Mouse (Mus musculus): Measurements from ENCODE around the gene Dbp. TPM values are rescaled to one million over a fixed set of nuclear protein-coding genes. Genes with fewer than 3 reads are reported as not detected.
A peak's percentile ranks its signal among the peaks of the same experiment; 100 is the strongest.

The Dbp gene
- polyA plus RNA-seq, 1 experiment from 2014 or later, result 4.1 TPM

GRCm38 (mm10) chr7:45708221-45708761, 3.4 kb downstream of the Dbp start:
- Histone ChIP-seq H3K4me3 (no peak overlapping the region), H3K27me3 (no peaks in the 10 kb centered on the region), H3K4me1 (replicated peaks) (peaks cover 68% of the 10 kb centered on the region), H3K27ac (replicated peaks) (peak overlapping the region; percentile 22), H3K4me2 (peak overlapping the region; percentile 98), H3K9ac (no peak overlapping the region), H3K36me3 (peaks cover 28% of the 10 kb centered on the region), H3K9me3 (no peaks in the 10 kb centered on the region)
- WGBS, result 52% methylated on average over 13 of the region's 13 CpGs
- no peak for ATAC-seq (ENCODE audit: low FRiP score, low read depth)

GRCm38 (mm10) chr7:45709036-45709435, 4.1 kb downstream of the Dbp start:
- H3K4me3 ChIP-seq, result no peak overlapping the region
- H3K4me1 ChIP-seq (replicated peaks), result peaks cover 66% of the 10 kb centered on the region
- H3K9ac ChIP-seq, result no peak overlapping the region
- H3K36me3 ChIP-seq, result peaks cover 31% of the 10 kb centered on the region
- no peaks in the 10 kb centered on the region for H3K27me3 ChIP-seq
- 24% methylated on average over 6 of the region's 6 CpGs for WGBS
- H3K9me3 ChIP-seq, result no peaks in the 10 kb centered on the region
- peak overlapping the region; percentile 63; the same call in 1 of the 2 replicates for H3K27ac ChIP-seq (replicated peaks)
- no peak for ATAC-seq (ENCODE audit: low FRiP score, low read depth)
- peak overlapping the region; percentile 98 for H3K4me2 ChIP-seq

- H3K9me3 ChIP-seq, result no peaks in the 10 kb centered on the region
- no peak overlapping the region; the same call in 1 of the 2 replicates for H3K9ac ChIP-seq
- H3K4me2 ChIP-seq, result peak overlapping the region; percentile 98
- no peak for ATAC-seq (ENCODE audit: low FRiP score, low read depth)
- peaks cover 70% of the 10 kb centered on the region for H3K4me1 ChIP-seq (replicated peaks)
- WGBS, result 58% methylated on average over 14 of the region's 14 CpGs
- H3K36me3 ChIP-seq, result peaks cover 31% of the 10 kb centered on the region
- peak overlapping the region; percentile 63 for H3K27ac ChIP-seq (replicated peaks)
- no peak overlapping the region for H3K4me3 ChIP-seq
- no peaks in the 10 kb centered on the region for H3K27me3 ChIP-seq
These were observed 4.9 kb downstream of the Dbp start for GRCm38 (mm10) chr7:45709677-45710355.

- 94% methylated on average over 20 of the region's 20 CpGs for WGBS
These were observed 5.7 kb downstream of the Dbp start for GRCm38 (mm10) chr7:45710477-45711191.

GRCm38 (mm10) chr7:45711316-45712021, 6.6 kb downstream of the Dbp start:
- WGBS, result 94% methylated on average over 24 of the region's 24 CpGs
- H3K9ac ChIP-seq, result no peak overlapping the region
- H3K4me3 ChIP-seq, result no peak overlapping the region
- no peak overlapping the region for H3K4me2 ChIP-seq
- peaks cover 68% of the 10 kb centered on the region for H3K4me1 ChIP-seq (replicated peaks)
- no peak for ATAC-seq (ENCODE audit: low FRiP score, low read depth)
- peaks cover 31% of the 10 kb centered on the region for H3K36me3 ChIP-seq
- H3K27me3 ChIP-seq, result no peaks in the 10 kb centered on the region
- H3K9me3 ChIP-seq, result no peaks in the 10 kb centered on the region
- no peak overlapping the region for H3K27ac ChIP-seq (replicated peaks)

More at GRCm38 (mm10) chr7:45710477-45711191, 5.7 kb downstream of the Dbp start:
- ATAC-seq (ENCODE audit: low FRiP score, low read depth), result no peak
- Histone ChIP-seq H3K4me1 (replicated peaks) (peaks cover 68% of the 10 kb centered on the region), H3K27me3 (no peaks in the 10 kb centered on the region), H3K9me3 (no peaks in the 10 kb centered on the region), H3K4me3 (no peak overlapping the region), H3K36me3 (peaks cover 31% of the 10 kb centered on the region), H3K4me2 (no peak overlapping the region), H3K27ac (replicated peaks) (no peak overlapping the region), H3K9ac (no peak overlapping the region; the same call in 1 of the 2 replicates)

GRCm38 (mm10) chr7:45712022-45712757, 7.3 kb downstream of the Dbp start:
- H3K27ac ChIP-seq (replicated peaks), result no peak overlapping the region
- H3K9ac ChIP-seq, result no peak overlapping the region
- H3K4me3 ChIP-seq, result no peak overlapping the region
- H3K4me2 ChIP-seq, result no peak overlapping the region
- H3K4me1 ChIP-seq (replicated peaks), result peaks cover 68% of the 10 kb centered on the region
- WGBS, result 88% methylated on average over 21 of the region's 21 CpGs
- no peaks in the 10 kb centered on the region for H3K9me3 ChIP-seq
- peaks cover 31% of the 10 kb centered on the region for H3K36me3 ChIP-seq
- no peak for ATAC-seq (ENCODE audit: low FRiP score, low read depth)
- H3K27me3 ChIP-seq, result no peaks in the 10 kb centered on the region

- H3K9me3 ChIP-seq, result no peaks in the 10 kb centered on the region
- no peak overlapping the region for H3K9ac ChIP-seq
- H3K4me3 ChIP-seq, result no peak overlapping the region
- peaks cover 31% of the 10 kb centered on the region for H3K36me3 ChIP-seq
- no peak overlapping the region for H3K4me2 ChIP-seq
- no peaks in the 10 kb centered on the region for H3K27me3 ChIP-seq
- H3K27ac ChIP-seq (replicated peaks), result no peak overlapping the region
- ATAC-seq (ENCODE audit: low FRiP score, low read depth), result no peak
- WGBS, result 95% methylated on average over 16 of the region's 16 CpGs
- H3K4me1 ChIP-seq (replicated peaks), result peaks cover 57% of the 10 kb centered on the region
These were observed 8.5 kb downstream of the Dbp start for GRCm38 (mm10) chr7:45713396-45713795.

- Histone ChIP-seq H3K9me3 (no peaks in the 10 kb centered on the region), H3K27me3 (no peaks in the 10 kb centered on the region), H3K4me3 (peak overlapping the region; percentile 58), H3K9ac (peak overlapping the region; percentile 69), H3K4me2 (peak overlapping the region; percentile 81), H3K27ac (replicated peaks) (no peak overlapping the region), H3K36me3 (peaks cover 31% of the 10 kb centered on the region), H3K4me1 (replicated peaks) (peaks cover 56% of the 10 kb centered on the region)
- ATAC-seq (ENCODE audit: low FRiP score, low read depth), result no peak
- 85% methylated on average over 6 of the region's 6 CpGs for WGBS
These were observed 9.1 kb downstream of the Dbp start for GRCm38 (mm10) chr7:45713881-45714520.

GRCm38 (mm10) chr7:45714630-45715089, 9.8 kb downstream of the Dbp start:
- Histone ChIP-seq H3K9me3 (no peaks in the 10 kb centered on the region), H3K27me3 (no peaks in the 10 kb centered on the region), H3K27ac (replicated peaks) (peak overlapping the region; percentile 66), H3K9ac (peak overlapping the region; percentile 69), H3K4me1 (replicated peaks) (peaks cover 56% of the 10 kb centered on the region), H3K4me3 (peak overlapping the region; percentile 58), H3K4me2 (peak overlapping the region; percentile 81), H3K36me3 (peaks cover 31% of the 10 kb centered on the region)
- 11% methylated on average over 14 of the region's 14 CpGs for WGBS
- ATAC-seq (ENCODE audit: low FRiP score, low read depth), result peak; percentile 55; the same call in 1 of the 2 replicates

GRCm38 (mm10) chr7:45715090-45715708, 10.3 kb downstream of the Dbp start, which contains the start of gene Rpl18:
TSS of gene Rpl18 (plus strand) at chr7:45715457.
- peak; percentile 92 for ATAC-seq (ENCODE audit: low FRiP score, low read depth)
- Histone ChIP-seq H3K4me1 (replicated peaks) (peaks cover 53% of the 10 kb centered on the region), H3K9ac (peak within 1 kb of the TSS; percentile 69), H3K27me3 (no peaks in the 10 kb centered on the region), H3K4me3 (peak within 1 kb of the TSS; percentile 58), H3K9me3 (no peaks in the 10 kb centered on the region), H3K36me3 (peaks cover 33% of the 10 kb centered on the region), H3K27ac (replicated peaks) (peak within 1 kb of the TSS; percentile 66), H3K4me2 (peak within 1 kb of the TSS; percentile 81)
- 7% methylated on average over 34 of the region's 34 CpGs for WGBS
